Mouse (Mus musculus) limb, embryonic 10.5 days (tissue): Measurements from ENCODE around the gene 1700088E04Rik. TPM values are rescaled to one million over a fixed set of nuclear protein-coding genes. Genes with fewer than 3 reads are reported as not detected.

Source experiments
- DNase-seq: peaks from one replicate; pipeline ENCODE4 v3.0.0-alpha.2; 2017; ENCODE audit warnings: low spot score
- H3K27ac ChIP-seq: fragments of 300-500 bp; sonication (generic); 2 replicates; pipeline ENCODE4 v1.5.1; 2016; ENCODE audit warnings: mild to moderate bottlenecking
- H3K27me3 ChIP-seq: fragments of 300-500 bp; sonication (generic); 2 replicates; pipeline ENCODE4 v1.6.1; 2016; ENCODE audit warnings: low read depth, mild to moderate bottlenecking; ENCODE audit not compliant: poor library complexity, severe bottlenecking
- H3K36me3 ChIP-seq: fragments of 300-500 bp; sonication (generic); 2 replicates; pipeline ENCODE4 v1.6.1; 2016; ENCODE audit warnings: mild to moderate bottlenecking, moderate library complexity
- H3K4me1 ChIP-seq: fragments of 300-500 bp; sonication (generic); 2 replicates; pipeline ENCODE4 v1.6.1; 2016
- H3K4me3 ChIP-seq: fragments of 300-500 bp; sonication (generic); 2 replicates; pipeline ENCODE4 v1.5.1; 2016; ENCODE audit warnings: mild to moderate bottlenecking, moderate library complexity
- H3K9me3 ChIP-seq: fragments of 300-500 bp; sonication (generic); replicated peaks from 2 replicates; pipeline ENCODE4 v1.6.1; 2016; ENCODE audit warnings: mild to moderate bottlenecking
- WGBS: fragments of 180-500 bp; shearing (Covaris S2); methylation state at CpG from one replicate; pipeline ENCODE4 v1.1.7; 2016; 5-methylcytosine and 5-hydroxymethylcytosine counted together
- polyA plus RNA-seq: library from polyadenylated mRNA; unstranded; fragments of >200 nt; fragmentation: Nextera tagmentation; extraction: Ambion mirVana; gene quantifications from 2 replicates; pipeline ENCODE4 v1.2.1, GENCODE M21; 2016

The 1700088E04Rik gene
- polyA plus RNA-seq, 1 experiment from 2014 or later: 5.7 TPM

- WGBS: 1% methylated on average over 83 of the region's 85 CpGs
- Histone ChIP-seq H3K4me3 (peak within 1 kb of the TSS; percentile 98), H3K4me1 (peaks cover 47% of the 10 kb centered on the region), H3K9me3 (no peaks in the 10 kb centered on the region), H3K27me3 (peaks cover 14% of the 10 kb centered on the region), H3K36me3 (peaks cover 19% of the 10 kb centered on the region), H3K27ac (peak within 1 kb of the TSS; percentile 97)
- peak; percentile 84 for DNase-seq
Observed at GRCm38 (mm10) chr15:79108421-79109320, 32.4 kb downstream of the 1700088E04Rik start, which contains the start of gene Micall1. Micall1 (plus strand) TSS chr15:79108898.

DNA sequence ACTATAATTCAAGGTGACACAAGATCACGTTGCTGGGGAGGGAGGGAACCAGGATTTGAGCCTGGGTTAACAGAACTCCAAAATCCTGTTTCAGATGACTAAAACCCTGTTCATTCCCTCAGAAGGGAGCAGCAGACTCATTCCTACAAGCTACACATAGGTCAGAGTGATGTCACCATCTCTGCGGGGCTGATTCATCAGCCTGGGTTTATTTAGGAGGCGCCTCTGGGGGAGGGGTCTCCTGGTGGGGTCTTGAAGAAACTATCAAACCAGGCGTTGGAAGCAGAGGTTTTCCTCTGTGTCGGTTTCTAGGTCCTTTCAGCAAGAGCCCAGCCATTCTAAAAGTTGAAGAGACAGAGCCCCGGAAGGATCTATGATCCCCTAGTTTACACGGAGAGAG is 33.1 kb downstream of the 1700088E04Rik start:
- H3K4me3 ChIP-seq: peak overlapping the region; percentile 98
- H3K9me3 ChIP-seq: no peaks in the 10 kb centered on the region
- peaks cover 14% of the 10 kb centered on the region for H3K27me3 ChIP-seq
- WGBS: 18% methylated on average over 7 of the region's 7 CpGs
- peak overlapping the region; percentile 97 for H3K27ac ChIP-seq
- peaks cover 12% of the 10 kb centered on the region for H3K36me3 ChIP-seq
- peak; percentile 39 for DNase-seq
- H3K4me1 ChIP-seq: peaks cover 47% of the 10 kb centered on the region

GRCm38 (mm10) chr15:79105804-79106203 is 35.2 kb downstream of the 1700088E04Rik start:
- 67% methylated on average over 2 of the region's 2 CpGs for WGBS
- no peak for DNase-seq
- H3K27ac ChIP-seq: no peak overlapping the region
- H3K27me3 ChIP-seq: peaks cover 11% of the 10 kb centered on the region
- no peaks in the 10 kb centered on the region for H3K9me3 ChIP-seq
- H3K4me3 ChIP-seq: no peak overlapping the region
- peaks cover 46% of the 10 kb centered on the region for H3K4me1 ChIP-seq
- H3K36me3 ChIP-seq: no peaks in the 10 kb centered on the region

DNA sequence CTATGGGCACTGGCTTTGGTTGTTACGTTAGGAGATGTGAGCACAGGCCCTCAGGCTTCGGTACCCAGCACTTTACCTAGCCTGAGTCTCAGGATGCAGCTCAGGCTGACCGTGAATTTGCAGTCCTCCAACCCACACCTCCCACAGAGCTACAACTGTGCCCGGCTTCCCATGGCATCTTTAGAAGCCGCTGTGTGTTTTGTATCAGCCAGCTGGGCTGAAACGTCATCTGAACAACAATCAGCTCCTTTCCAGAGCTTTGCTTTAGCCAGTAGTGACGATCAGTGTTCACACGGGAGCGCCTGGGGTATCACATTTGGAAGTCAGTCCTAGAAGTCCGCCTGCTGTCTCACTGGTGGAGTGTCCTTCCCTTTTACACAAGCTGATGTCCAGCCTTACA is 37.8 kb downstream of the 1700088E04Rik start:
- WGBS: 78% methylated on average over 10 of the region's 10 CpGs
- no peak for DNase-seq
- Histone ChIP-seq H3K4me3 (no peak overlapping the region), H3K36me3 (no peaks in the 10 kb centered on the region), H3K4me1 (peaks cover 39% of the 10 kb centered on the region), H3K27ac (no peak overlapping the region), H3K9me3 (no peaks in the 10 kb centered on the region), H3K27me3 (no peaks in the 10 kb centered on the region)

DNA sequence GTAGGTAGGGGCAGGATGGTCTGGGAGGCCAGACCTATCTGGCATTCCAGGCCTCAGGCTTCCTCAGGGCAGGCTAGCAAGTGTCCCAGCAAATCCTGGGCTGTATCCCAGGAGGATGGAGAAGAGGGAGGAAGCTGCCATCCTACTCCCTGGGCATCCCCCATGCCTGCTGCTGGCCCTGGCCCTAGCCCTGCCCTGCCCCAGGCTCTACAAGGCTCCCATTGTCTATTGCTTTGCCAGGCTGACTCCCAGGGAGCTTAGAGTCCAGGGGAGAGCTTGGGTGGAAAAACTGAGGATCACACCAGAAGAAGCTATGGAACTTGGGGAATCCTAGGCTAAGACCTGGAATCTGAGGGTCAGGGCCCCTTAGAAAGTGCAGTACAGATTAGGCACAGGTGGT is 39.5 kb downstream of the 1700088E04Rik start:
- Histone ChIP-seq H3K27me3 (no peaks in the 10 kb centered on the region), H3K27ac (no peak overlapping the region; the same call in 1 of the 2 replicates), H3K4me1 (peaks cover 37% of the 10 kb centered on the region), H3K4me3 (no peak overlapping the region), H3K9me3 (no peaks in the 10 kb centered on the region), H3K36me3 (no peaks in the 10 kb centered on the region)
- DNase-seq: no peak

- 84% methylated on average over 4 of the region's 4 CpGs for WGBS
- no peak overlapping the region for H3K27ac ChIP-seq
Observed at GRCm38 (mm10) chr15:79100391-79100790, 40.7 kb downstream of the 1700088E04Rik start.

DNA sequence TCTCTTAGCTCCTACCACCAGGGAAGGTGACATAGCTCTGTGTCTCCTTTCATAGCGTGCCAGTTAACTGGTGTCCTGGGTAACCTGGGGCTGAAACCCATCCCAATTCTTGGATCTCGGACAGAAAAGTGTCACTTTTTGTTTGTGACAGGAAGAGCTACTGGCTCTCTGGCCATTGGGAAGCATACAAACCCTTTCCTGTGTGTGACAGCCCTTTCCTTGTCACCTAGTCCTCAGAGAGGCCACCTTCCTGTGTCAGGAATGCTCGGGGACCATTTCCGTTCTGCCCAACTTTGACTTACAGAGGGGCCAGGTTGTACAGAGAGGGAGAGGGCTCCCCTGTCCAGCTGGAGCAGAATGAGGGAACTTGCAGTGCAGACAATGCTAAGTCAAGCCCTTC is 41.6 kb downstream of the 1700088E04Rik start:
- no peak for DNase-seq
- H3K9me3 ChIP-seq: no peaks in the 10 kb centered on the region
- no peaks in the 10 kb centered on the region for H3K27me3 ChIP-seq
- H3K27ac ChIP-seq: peak overlapping the region; percentile 50
- no peak overlapping the region for H3K4me3 ChIP-seq
- H3K4me1 ChIP-seq: peaks cover 37% of the 10 kb centered on the region
- H3K36me3 ChIP-seq: peaks cover 20% of the 10 kb centered on the region
- 68% methylated on average over 4 of the region's 4 CpGs for WGBS

More at GRCm38 (mm10) chr15:79100391-79100790, 40.7 kb downstream of the 1700088E04Rik start:
- no peak overlapping the region for H3K4me3 ChIP-seq
- H3K27me3 ChIP-seq: no peaks in the 10 kb centered on the region
- peaks cover 37% of the 10 kb centered on the region for H3K4me1 ChIP-seq
- peaks cover 10% of the 10 kb centered on the region for H3K36me3 ChIP-seq
- H3K9me3 ChIP-seq: no peaks in the 10 kb centered on the region
- DNase-seq: no peak

GRCm38 (mm10) chr15:79098868-79099267 is 42.2 kb downstream of the 1700088E04Rik start:
- WGBS: 60% methylated on average over 7 of the region's 7 CpGs
- H3K9me3 ChIP-seq: no peaks in the 10 kb centered on the region
- H3K36me3 ChIP-seq: peaks cover 26% of the 10 kb centered on the region
- no peaks in the 10 kb centered on the region for H3K27me3 ChIP-seq
- H3K4me1 ChIP-seq: peaks cover 37% of the 10 kb centered on the region
- no peak overlapping the region for H3K4me3 ChIP-seq
- no peak for DNase-seq
- peak overlapping the region; percentile 50; the same call in 1 of the 2 replicates for H3K27ac ChIP-seq

GRCm38 (mm10) chr15:79098220-79098619 is 42.8 kb downstream of the 1700088E04Rik start:
- H3K4me3 ChIP-seq: no peak overlapping the region
- H3K36me3 ChIP-seq: peaks cover 32% of the 10 kb centered on the region
- no peak for DNase-seq
- no peaks in the 10 kb centered on the region for H3K9me3 ChIP-seq
- 63% methylated on average over 5 of the region's 5 CpGs for WGBS
- H3K4me1 ChIP-seq: peaks cover 37% of the 10 kb centered on the region
- peak overlapping the region; percentile 7; the same call in 1 of the 2 replicates for H3K27ac ChIP-seq
- no peaks in the 10 kb centered on the region for H3K27me3 ChIP-seq

- Histone ChIP-seq H3K27ac (no peak overlapping the region), H3K4me3 (no peak overlapping the region), H3K27me3 (no peaks in the 10 kb centered on the region), H3K9me3 (no peaks in the 10 kb centered on the region), H3K36me3 (peaks cover 38% of the 10 kb centered on the region), H3K4me1 (peaks cover 37% of the 10 kb centered on the region)
- WGBS: 55% methylated on average over 6 of the region's 6 CpGs
- DNase-seq: no peak
Observed at GRCm38 (mm10) chr15:79097611-79098025, 43.4 kb downstream of the 1700088E04Rik start.

DNA sequence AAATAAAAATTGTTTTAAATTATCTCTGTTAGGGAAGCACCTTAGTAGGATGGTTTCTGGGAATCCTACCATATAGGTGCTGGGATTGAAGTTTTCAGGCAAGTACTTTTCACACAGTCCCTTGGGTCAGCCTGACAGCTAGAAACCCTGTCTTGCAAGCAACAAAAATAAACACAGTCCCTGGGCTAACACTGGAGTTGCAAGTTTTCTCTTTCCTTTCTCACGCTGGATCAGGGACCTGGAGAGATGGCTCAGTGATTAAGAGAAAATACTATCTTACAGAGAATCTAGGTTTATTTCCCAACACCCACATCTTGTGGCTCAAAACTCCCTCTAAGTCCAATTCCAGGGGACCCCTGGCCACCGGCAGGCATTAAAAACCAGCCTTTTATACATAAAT is 43.9 kb downstream of the 1700088E04Rik start:
- H3K36me3 ChIP-seq: peaks cover 43% of the 10 kb centered on the region
- H3K27ac ChIP-seq: no peak overlapping the region
- DNase-seq: no peak
- WGBS: 31% methylated on average over 2 of the region's 2 CpGs
- peaks cover 37% of the 10 kb centered on the region for H3K4me1 ChIP-seq
- H3K9me3 ChIP-seq: no peaks in the 10 kb centered on the region
- H3K4me3 ChIP-seq: no peak overlapping the region
- no peaks in the 10 kb centered on the region for H3K27me3 ChIP-seq

GRCm38 (mm10) chr15:79096556-79096955 is 44.5 kb downstream of the 1700088E04Rik start:
- no peak overlapping the region for H3K27ac ChIP-seq
- DNase-seq: no peak
- no peaks in the 10 kb centered on the region for H3K27me3 ChIP-seq
- H3K36me3 ChIP-seq: peaks cover 49% of the 10 kb centered on the region
- H3K4me1 ChIP-seq: peaks cover 33% of the 10 kb centered on the region
- H3K9me3 ChIP-seq: no peaks in the 10 kb centered on the region
- no peak overlapping the region for H3K4me3 ChIP-seq
- 78% methylated on average over 3 of the region's 3 CpGs for WGBS

DNA sequence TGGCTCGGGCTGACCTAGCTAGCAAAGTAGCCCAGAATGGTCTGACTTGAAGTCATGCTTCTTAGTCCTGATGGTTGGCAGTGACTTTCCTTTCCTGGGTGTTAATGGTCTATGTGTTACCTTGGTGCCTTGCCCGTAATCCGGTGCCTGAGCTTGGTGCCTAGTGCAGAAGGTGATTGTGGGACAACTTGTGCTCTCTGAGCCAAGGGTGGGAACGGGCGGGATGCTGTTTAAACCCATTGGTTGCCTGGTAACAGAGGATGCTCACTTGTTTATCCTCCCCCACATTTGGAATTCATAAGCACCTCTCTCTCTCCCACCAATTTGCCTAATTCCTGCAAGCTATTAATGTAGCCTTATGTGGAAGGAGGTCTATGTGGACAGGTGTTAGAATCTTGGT is 45.6 kb downstream of the 1700088E04Rik start:
- DNase-seq: no peak
- H3K4me3 ChIP-seq: no peak overlapping the region
- 89% methylated on average over 5 of the region's 5 CpGs for WGBS
- no peaks in the 10 kb centered on the region for H3K27me3 ChIP-seq
- H3K27ac ChIP-seq: no peak overlapping the region
- no peaks in the 10 kb centered on the region for H3K9me3 ChIP-seq
- H3K36me3 ChIP-seq: peaks cover 60% of the 10 kb centered on the region
- H3K4me1 ChIP-seq: peaks cover 26% of the 10 kb centered on the region
